Mouse (Mus musculus): ENCODE results near the gene Cish. TPM values are rescaled to one million over a fixed set of nuclear protein-coding genes. Genes with fewer than 3 reads are reported as not detected.

Gene Cish
- polyA plus RNA-seq, 1 experiment from 2014 or later = 14.7 TPM

GRCm38 (mm10) chr9:107323558-107323957 lies 27.7 kb downstream of the Cish start:
- Histone ChIP-seq H3K4me1 (ENCODE audit: control insufficient read depth in 2 of 2, insufficient read depth in 2 of 2, low read length in 2 of 2) (peaks cover 15 to 20% of the 10 kb centered on the region in 2 experiments), H3K9me3 (ENCODE audit: control insufficient read depth, low read length) (no peaks in the 10 kb centered on the region), H3K27ac (replicated peaks in 1 of 2; ENCODE audit: control insufficient read depth in 1 of 2, insufficient read depth in 1 of 2, low read depth in 2 of 2, low read length in 2 of 2) (peak overlapping the region in 1 of 2 experiments; percentile 47; a peak in 2 of 4 replicates), H3K9ac (ENCODE audit: low read length) (0 out of 2 replicates have a peak overlapping the region, but pooled peaks have one; percentile 16), H3K4me2 (ENCODE audit: low read length) (no peak overlapping the region), H3K4me3 (ENCODE audit: control insufficient read depth in 1 of 2, insufficient read depth in 1 of 2, low read depth in 1 of 2, low read length in 2 of 2) (no peak overlapping the region), H3K27me3 (ENCODE audit: control insufficient read depth, insufficient read depth, low read length) (no peaks in the 10 kb centered on the region), H3K36me3 (ENCODE audit: control insufficient read depth, insufficient read depth, low read length) (peaks cover 3% of the 10 kb centered on the region; the same call in 1 of the 2 replicates)
- WGBS = 33% methylated on average over 6 of the region's 6 CpGs
- 0 out of 2 replicates have a peak, but pooled peaks have one; percentile 27 for ATAC-seq (ENCODE audit: insufficient number of reproducible peaks, insufficient read depth, low FRiP score, low read depth)

GRCm38 (mm10) chr9:107324799-107325561 lies 29.2 kb downstream of the Cish start:
- Histone ChIP-seq H3K4me3 (ENCODE audit: control insufficient read depth in 1 of 2, insufficient read depth in 1 of 2, low read depth in 1 of 2, low read length in 2 of 2) (no peak overlapping the region), H3K9ac (ENCODE audit: low read length) (no peak overlapping the region)
- WGBS = 70% methylated on average over 4 of the region's 4 CpGs

GRCm38 (mm10) chr9:107325904-107326303 lies 30.1 kb downstream of the Cish start:
- Histone ChIP-seq H3K27me3 (ENCODE audit: control insufficient read depth, insufficient read depth, low read length) (no peaks in the 10 kb centered on the region), H3K4me3 (ENCODE audit: control insufficient read depth in 1 of 2, insufficient read depth in 1 of 2, low read depth in 1 of 2, low read length in 2 of 2) (no peak overlapping the region), H3K4me1 (ENCODE audit: control insufficient read depth in 2 of 2, insufficient read depth in 2 of 2, low read length in 2 of 2) (peaks cover 15 to 20% of the 10 kb centered on the region in 2 experiments), H3K9me3 (ENCODE audit: control insufficient read depth, low read length) (no peaks in the 10 kb centered on the region), H3K4me2 (ENCODE audit: low read length) (no peak overlapping the region), H3K27ac (replicated peaks in 1 of 2; ENCODE audit: control insufficient read depth in 1 of 2, insufficient read depth in 1 of 2, low read depth in 2 of 2, low read length in 2 of 2) (no peak overlapping the region), H3K9ac (ENCODE audit: low read length) (no peak overlapping the region), H3K36me3 (ENCODE audit: control insufficient read depth, insufficient read depth, low read length) (peaks cover 3% of the 10 kb centered on the region; the same call in 1 of the 2 replicates)
- 61% methylated on average over 7 of the region's 7 CpGs for WGBS
- ATAC-seq (ENCODE audit: insufficient number of reproducible peaks, insufficient read depth, low FRiP score, low read depth) = no peak

More at GRCm38 (mm10) chr9:107324799-107325561, 29.2 kb downstream of the Cish start:
- H3K9me3 ChIP-seq (ENCODE audit: control insufficient read depth, low read length) = no peaks in the 10 kb centered on the region
- peaks cover 3% of the 10 kb centered on the region; the same call in 1 of the 2 replicates for H3K36me3 ChIP-seq (ENCODE audit: control insufficient read depth, insufficient read depth, low read length)
- no peak for ATAC-seq (ENCODE audit: insufficient number of reproducible peaks, insufficient read depth, low FRiP score, low read depth)
- H3K27ac ChIP-seq (replicated peaks in 1 of 2; ENCODE audit: control insufficient read depth in 1 of 2, insufficient read depth in 1 of 2, low read depth in 2 of 2, low read length in 2 of 2) = no peak overlapping the region
- H3K4me2 ChIP-seq (ENCODE audit: low read length) = no peak overlapping the region
- no peaks in the 10 kb centered on the region for H3K27me3 ChIP-seq (ENCODE audit: control insufficient read depth, insufficient read depth, low read length)
- peaks cover 15 to 20% of the 10 kb centered on the region in 2 experiments for H3K4me1 ChIP-seq (ENCODE audit: control insufficient read depth in 2 of 2, insufficient read depth in 2 of 2, low read length in 2 of 2)

GRCm38 (mm10) chr9:107327879-107328620 lies 32.2 kb downstream of the Cish start:
- Histone ChIP-seq H3K4me3 (ENCODE audit: control insufficient read depth in 1 of 2, insufficient read depth in 1 of 2, low read depth in 1 of 2, low read length in 2 of 2) (no peak overlapping the region), H3K4me2 (ENCODE audit: low read length) (no peak overlapping the region), H3K27ac (replicated peaks in 1 of 2; ENCODE audit: control insufficient read depth in 1 of 2, insufficient read depth in 1 of 2, low read depth in 2 of 2, low read length in 2 of 2) (no peak overlapping the region; a peak in 1 of 4 replicates), H3K4me1 (ENCODE audit: control insufficient read depth in 2 of 2, insufficient read depth in 2 of 2, low read length in 2 of 2) (peaks cover 11 to 14% of the 10 kb centered on the region in 2 experiments), H3K36me3 (ENCODE audit: control insufficient read depth, insufficient read depth, low read length) (peaks cover 10% of the 10 kb centered on the region), H3K9me3 (ENCODE audit: control insufficient read depth, low read length) (no peaks in the 10 kb centered on the region), H3K27me3 (ENCODE audit: control insufficient read depth, insufficient read depth, low read length) (no peaks in the 10 kb centered on the region), H3K9ac (ENCODE audit: low read length) (no peak overlapping the region)
- no peak for ATAC-seq (ENCODE audit: insufficient number of reproducible peaks, insufficient read depth, low FRiP score, low read depth)
- 76% methylated on average over 16 of the region's 16 CpGs for WGBS

- H3K9me3 ChIP-seq (ENCODE audit: control insufficient read depth, low read length) = no peaks in the 10 kb centered on the region
- H3K27me3 ChIP-seq (ENCODE audit: control insufficient read depth, insufficient read depth, low read length) = no peaks in the 10 kb centered on the region
- 65% methylated on average over 6 of the region's 6 CpGs for WGBS
- no peak for ATAC-seq (ENCODE audit: insufficient number of reproducible peaks, insufficient read depth, low FRiP score, low read depth)
- H3K27ac ChIP-seq (replicated peaks in 1 of 2; ENCODE audit: control insufficient read depth in 1 of 2, insufficient read depth in 1 of 2, low read depth in 2 of 2, low read length in 2 of 2) = no peak overlapping the region
- peaks cover 0 to 3% of the 10 kb centered on the region in 2 experiments; a peak in 1 of 4 replicates for H3K4me1 ChIP-seq (ENCODE audit: control insufficient read depth in 2 of 2, insufficient read depth in 2 of 2, low read length in 2 of 2)
- no peak overlapping the region for H3K9ac ChIP-seq (ENCODE audit: low read length)
- no peak overlapping the region for H3K4me3 ChIP-seq (ENCODE audit: control insufficient read depth in 1 of 2, insufficient read depth in 1 of 2, low read depth in 1 of 2, low read length in 2 of 2)
- no peak overlapping the region for H3K4me2 ChIP-seq (ENCODE audit: low read length)
- H3K36me3 ChIP-seq (ENCODE audit: control insufficient read depth, insufficient read depth, low read length) = peaks cover 10% of the 10 kb centered on the region
Measured at GRCm38 (mm10) chr9:107330791-107331190, 35.0 kb downstream of the Cish start.

- Histone ChIP-seq H3K4me1 (ENCODE audit: control insufficient read depth in 2 of 2, insufficient read depth in 2 of 2, low read length in 2 of 2) (peaks cover 4 to 13% of the 10 kb centered on the region in 2 experiments; a peak in 3 of 4 replicates), H3K9me3 (ENCODE audit: control insufficient read depth, low read length) (no peaks in the 10 kb centered on the region), H3K4me3 (ENCODE audit: control insufficient read depth in 1 of 2, insufficient read depth in 1 of 2, low read depth in 1 of 2, low read length in 2 of 2) (no peak overlapping the region), H3K9ac (ENCODE audit: low read length) (no peak overlapping the region), H3K4me2 (ENCODE audit: low read length) (no peak overlapping the region), H3K36me3 (ENCODE audit: control insufficient read depth, insufficient read depth, low read length) (peaks cover 7% of the 10 kb centered on the region), H3K27me3 (ENCODE audit: control insufficient read depth, insufficient read depth, low read length) (no peaks in the 10 kb centered on the region), H3K27ac (replicated peaks in 1 of 2; ENCODE audit: control insufficient read depth in 1 of 2, insufficient read depth in 1 of 2, low read depth in 2 of 2, low read length in 2 of 2) (no peak overlapping the region)
- WGBS = 57% methylated on average over 2 of the region's 2 CpGs
- ATAC-seq (ENCODE audit: insufficient number of reproducible peaks, insufficient read depth, low FRiP score, low read depth) = no peak
Measured at GRCm38 (mm10) chr9:107333686-107334085, 37.9 kb downstream of the Cish start.

- Histone ChIP-seq H3K36me3 (ENCODE audit: control insufficient read depth, insufficient read depth, low read length) (peaks cover 7% of the 10 kb centered on the region), H3K27me3 (ENCODE audit: control insufficient read depth, insufficient read depth, low read length) (no peaks in the 10 kb centered on the region), H3K4me2 (ENCODE audit: low read length) (no peak overlapping the region), H3K4me3 (ENCODE audit: control insufficient read depth in 1 of 2, insufficient read depth in 1 of 2, low read depth in 1 of 2, low read length in 2 of 2) (no peak overlapping the region), H3K4me1 (ENCODE audit: control insufficient read depth in 2 of 2, insufficient read depth in 2 of 2, low read length in 2 of 2) (peaks cover 4 to 16% of the 10 kb centered on the region in 2 experiments; a peak in 3 of 4 replicates), H3K9ac (ENCODE audit: low read length) (no peak overlapping the region), H3K9me3 (ENCODE audit: control insufficient read depth, low read length) (no peaks in the 10 kb centered on the region), H3K27ac (replicated peaks in 1 of 2; ENCODE audit: control insufficient read depth in 1 of 2, insufficient read depth in 1 of 2, low read depth in 2 of 2, low read length in 2 of 2) (no peak overlapping the region)
- no peak for ATAC-seq (ENCODE audit: insufficient number of reproducible peaks, insufficient read depth, low FRiP score, low read depth)
- 86% methylated on average over 6 of the region's 6 CpGs for WGBS
Measured at GRCm38 (mm10) chr9:107334356-107334755, 38.5 kb downstream of the Cish start.
